Mouse (Mus musculus) forebrain, embryonic 14.5 days (tissue): ENCODE results near the gene Clk2. TPM values are rescaled to one million over a fixed set of nuclear protein-coding genes. Genes with fewer than 3 reads are reported as not detected.

Experiments used
- polyA plus RNA-seq: library from polyadenylated mRNA; unstranded; fragments of >200 nt; fragmentation: Nextera tagmentation; extraction: Ambion mirVana; gene quantifications from 2 replicates; pipeline ENCODE4 v1.2.1, GENCODE M21; 2014

The Clk2 gene
- polyA plus RNA-seq, 1 experiment from 2014 or later = 17.0 TPM

Other genes with a start within 250 kb of the Clk2 start
- gene Ash1l, start 214.2 kb upstream of the Clk2 start, polyA plus RNA-seq = 13.6 and 18.1 TPM in 2 replicates
- 147 and 159 TPM in 2 replicates for gene Dap3, start 213.6 kb upstream of the Clk2 start, polyA plus RNA-seq
- gene Rusc1, start 71.5 kb upstream of the Clk2 start, polyA plus RNA-seq = 49.7 and 65.0 TPM in 2 replicates
- gene Gm43738, start 63.7 kb upstream of the Clk2 start, polyA plus RNA-seq = not detected in 2 replicates
- gene Fdps, start 62.8 kb upstream of the Clk2 start, polyA plus RNA-seq = 337 and 389 TPM in 2 replicates
- 0.06 TPM in 1 of 2 replicates, not detected in the other for gene Pklr, start 28.7 kb upstream of the Clk2 start, polyA plus RNA-seq
- gene Hcn3, start 4.6 kb upstream of the Clk2 start, polyA plus RNA-seq = 9.4 and 13.0 TPM in 2 replicates
- 90.5 and 104 TPM in 2 replicates for gene Scamp3, start 12.7 kb downstream of the Clk2 start, polyA plus RNA-seq
- 14.7 and 21.7 TPM in 2 replicates for gene Fam189b, start 18.3 kb downstream of the Clk2 start, polyA plus RNA-seq
- 45.6 and 47.9 TPM in 2 replicates for gene Gba, start 38.1 kb downstream of the Clk2 start, polyA plus RNA-seq
- 49.9 and 57.2 TPM in 2 replicates for gene Thbs3, start 50.4 kb downstream of the Clk2 start, polyA plus RNA-seq
- gene Mtx1, start 62.3 kb downstream of the Clk2 start, polyA plus RNA-seq = 156 and 182 TPM in 2 replicates
- gene Muc1, start 64.3 kb downstream of the Clk2 start, polyA plus RNA-seq = 1.2 and 1.9 TPM in 2 replicates
- 197 and 234 TPM in 2 replicates for gene Krtcap2, start 81.2 kb downstream of the Clk2 start, polyA plus RNA-seq
- gene Trim46, start 81.5 kb downstream of the Clk2 start, polyA plus RNA-seq = 34.0 and 50.3 TPM in 2 replicates
- gene Dpm3, start 94.6 kb downstream of the Clk2 start, polyA plus RNA-seq = 91.5 and 112 TPM in 2 replicates
- 32.4 and 38.4 TPM in 2 replicates for gene Slc50a1, start 105.8 kb downstream of the Clk2 start, polyA plus RNA-seq
- 10.5 and 11.6 TPM in 2 replicates for gene Efna1, start 116.3 kb downstream of the Clk2 start, polyA plus RNA-seq
- 30.1 and 42.0 TPM in 2 replicates for gene Efna3, start 158.2 kb downstream of the Clk2 start, polyA plus RNA-seq
- 12.3 and 14.6 TPM in 2 replicates for gene Efna4, start 173.2 kb downstream of the Clk2 start, polyA plus RNA-seq
- gene Adam15, start 185.2 kb downstream of the Clk2 start, polyA plus RNA-seq = 13.4 and 19.3 TPM in 2 replicates
- 0.08 and 0.15 TPM in 2 replicates for gene Dcst2, start 197.2 kb downstream of the Clk2 start, polyA plus RNA-seq
- gene Dcst1, start 200.5 kb downstream of the Clk2 start, polyA plus RNA-seq = 0.78 and 0.83 TPM in 2 replicates
- 0.28 and 0.41 TPM in 2 replicates for gene Zbtb7b, start 230.0 kb downstream of the Clk2 start, polyA plus RNA-seq
- not detected in 2 replicates for gene Lenep, start 238.0 kb downstream of the Clk2 start, polyA plus RNA-seq
- gene Flad1, start 247.1 kb downstream of the Clk2 start, polyA plus RNA-seq = 34.9 and 41.0 TPM in 2 replicates